ENCODE assay signal across 21 mouse cellular contexts in genomic region chr13:109732655-109733376, GRCm38 (mm10).
A peak's percentile ranks its signal among the peaks of the same experiment; 100 is the strongest.
DNase-seq lines count a peak whose midpoint lies in the region; ATAC-seq and TF ChIP-seq lines count a peak whose summit lies in the region.
"Had no signal": no experiment of that assay in that cellular context is flagged by ENCODE, and none has a peak within 500 bp of the region (broad histone marks: within the 10 kb centered on the region; RNA-seq: fewer than 3 reads in every experiment).

No protein-coding gene starts in this region.

- no peak overlapping the region for H3K4me2 ChIP-seq in intestine, embryonic 16.5 days (ENCODE audit: low read depth, low read length)
- H3K4me2 ChIP-seq: heart, embryonic 13.5 days; hindbrain, embryonic 14.5 days had no signal

- H3K4me1 ChIP-seq in intestine, embryonic 16.5 days (ENCODE audit: control insufficient read depth, insufficient read depth, low read length): 0 out of 2 replicates have a peak, but pooled peaks cover 2% of the 10 kb centered on the region
- 0 out of 2 replicates have a peak, but pooled peaks cover 4% of the 10 kb centered on the region for H3K4me1 ChIP-seq in forebrain, embryonic 10.5 days
- H3K4me1 ChIP-seq: heart, embryonic 10.5 days had no signal

- no peaks in the 10 kb centered on the region for H3K9me3 ChIP-seq in intestine, embryonic 16.5 days (ENCODE audit: control insufficient read depth, low read length)
- no peaks in the 10 kb centered on the region for H3K9me3 ChIP-seq in forebrain, embryonic 10.5 days
- H3K9me3 ChIP-seq: heart, embryonic 10.5 days; heart, embryonic 13.5 days had no signal

- WGBS in intestine, embryonic 16.5 days: 67% methylated on average over 5 of the region's 5 CpGs
- 85% methylated on average over 5 of the region's 5 CpGs for WGBS in forebrain, embryonic 10.5 days

- in situ Hi-C loops in Patski (cut with MboI; ENCODE audit: low pct_unique_long_range_greater_than_20kb): loop anchor here (5.0 to 10.0 kb wide), 3 partner anchors 116 to 498 kb away; no protein-coding TSS in a partner anchor

- POLR2A ChIA-PET in Patski (lab: Charles Lee): interaction anchor here (0.7 to 1.2 kb wide), 2 partner anchors 19 to 1716 kb away, joined by 3 read pairs; no protein-coding TSS in a partner anchor

- CTCF ChIA-PET in Patski (lab: Charles Lee): interaction anchor here (0.8 to 1.7 kb wide), 4 partner anchors 26 to 213 kb away, joined by 3 to 5 read pairs (median 4); no protein-coding TSS in a partner anchor

- ATAC-seq in Patski: peak; percentile 66
- ATAC-seq in intestine, embryonic 16.5 days: peak; percentile 68
- ATAC-seq in megakaryocyte-erythroid progenitor cell, adult 5-6 weeks (replicated peaks; ENCODE audit: low FRiP score, low TSS enrichment, poor library complexity, severe bottlenecking): no peak
- ATAC-seq: forebrain, embryonic 14.5 days; forebrain, postnatal 0 days; hindbrain, postnatal 0 days had no signal

- H3K27me3 ChIP-seq in Patski: no peaks in the 10 kb centered on the region
- H3K27me3 ChIP-seq in intestine, embryonic 16.5 days (replicated peaks; ENCODE audit: control insufficient read depth, insufficient read depth, low read length): no peaks in the 10 kb centered on the region
- no peaks in the 10 kb centered on the region for H3K27me3 ChIP-seq in forebrain, embryonic 10.5 days (ENCODE audit: poor library complexity, severe bottlenecking)
- H3K27me3 ChIP-seq: heart, embryonic 13.5 days had no signal

- H3K9ac ChIP-seq in intestine, embryonic 16.5 days (ENCODE audit: low read depth, low read length): no peak overlapping the region
- H3K9ac ChIP-seq: forebrain, postnatal 0 days; heart, embryonic 13.5 days; hindbrain, embryonic 14.5 days had no signal

- H3K4me3 ChIP-seq in intestine, embryonic 16.5 days (ENCODE audit: low read length): no peak overlapping the region
- no peak overlapping the region for H3K4me3 ChIP-seq in forebrain, embryonic 10.5 days
- H3K4me3 ChIP-seq: heart, adult 2 months; heart, embryonic 10.5 days; heart, embryonic 13.5 days had no signal

- no peaks in the 10 kb centered on the region for H3K36me3 ChIP-seq in intestine, embryonic 16.5 days (ENCODE audit: control insufficient read depth, insufficient read depth, low read length)
- H3K36me3 ChIP-seq in forebrain, embryonic 10.5 days (replicated peaks): no peaks in the 10 kb centered on the region
- H3K36me3 ChIP-seq: heart, embryonic 10.5 days; heart, embryonic 13.5 days had no signal

- H3K27ac ChIP-seq in intestine, embryonic 16.5 days (ENCODE audit: low read length): peak overlapping the region; percentile 65
- no peak overlapping the region for H3K27ac ChIP-seq in forebrain, embryonic 10.5 days
- H3K27ac ChIP-seq: heart, adult 2 months; heart, embryonic 10.5 days; heart, embryonic 13.5 days; hindbrain, embryonic 14.5 days; hindbrain, postnatal 0 days had no signal

- TF ChIP-seq CTCF in Patski (IDR thresholded peaks at IDR 0.05): no peak

- DNase-seq in kidney, adult 9 months: peak; percentile 28
- DNase-seq in kidney, adult 18-20 months: no peak
- DNase-seq in 416B (ENCODE audit: low read depth): peak; percentile 15
- no peak for DNase-seq in Patski (ENCODE audit: low read depth, low spot score)
- DNase-seq in forebrain, embryonic 10.5 days (ENCODE audit: extremely low spot score, low spot score): no peak
- DNase-seq: adrenal gland, postnatal 10 days; adrenal gland, postnatal 36 days; cerebellum, postnatal 14 days; forebrain, postnatal 0 days; gastrocnemius, postnatal 10 days; gastrocnemius, postnatal 36 days; heart, adult 2 months; heart, postnatal 14 days; heart, postnatal 4 days had no signal

Comparison
In these comparisons a context has a peak if more than half of its experiments do, and no peak if none do; other contexts are left out.
1. DNase-seq: peak in kidney, adult 9 months (single experiment) and 416B (single experiment); none in kidney, adult 18-20 months (single experiment), Patski (single experiment) and forebrain, embryonic 10.5 days (single experiment).